Mouse (Mus musculus) inflammation-experienced regulatory T-cells, adult 6 months (primary cell): ENCODE measurements around the gene Exosc9. TPM values are rescaled to one million over a fixed set of nuclear protein-coding genes. Genes with fewer than 3 reads are reported as not detected.
"Not testable (repeated sequence)": the region's sequence is repeated elsewhere in the genome, so short reads cannot be mapped to it uniquely, and the experiment has no call there.

Experiments used
- ATAC-seq: one replicate; pipeline ENCODE4 v1.8.0; 2017
- polyA plus RNA-seq, 3 experiments: library from polyadenylated mRNA; unstranded; fragments of 100-300 nt; shearing (Covaris generic); gene quantifications; one replicate each; pipeline ENCODE4 v1.2.1; 2017

The Exosc9 gene
- polyA plus RNA-seq, 3 experiments from 2014 or later = 44.0 to 62.2 (median 49.6) TPM

DNA sequence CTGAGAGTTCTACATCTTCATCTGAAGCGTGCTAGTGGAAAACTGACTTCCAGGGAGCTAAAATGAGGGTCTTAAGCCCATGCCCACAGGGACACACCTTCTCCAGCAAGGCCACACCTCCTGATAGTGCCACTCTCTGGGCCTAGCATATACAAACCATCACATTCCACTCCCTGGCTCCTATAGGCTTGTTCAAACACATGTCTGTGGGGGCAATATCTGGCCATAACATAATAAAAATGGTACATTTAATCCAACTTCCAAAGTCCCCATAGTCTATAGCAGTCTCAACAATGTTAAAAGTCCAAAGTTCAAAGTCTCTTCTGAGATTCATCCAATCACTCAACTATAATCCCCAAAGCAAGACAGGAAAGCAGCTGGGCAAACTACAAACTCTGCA lies 5.2 kb downstream of the Exosc9 start:
- ATAC-seq = no peak

GRCm38 (mm10) chr3:36559606-36560005 lies 7.2 kb downstream of the Exosc9 start:
- ATAC-seq = no peak

GRCm38 (mm10) chr3:36563666-36564065 lies 11.3 kb downstream of the Exosc9 start:
- no peak for ATAC-seq

GRCm38 (mm10) chr3:36569836-36570235 lies 17.4 kb downstream of the Exosc9 start:
- no peak for ATAC-seq

DNA sequence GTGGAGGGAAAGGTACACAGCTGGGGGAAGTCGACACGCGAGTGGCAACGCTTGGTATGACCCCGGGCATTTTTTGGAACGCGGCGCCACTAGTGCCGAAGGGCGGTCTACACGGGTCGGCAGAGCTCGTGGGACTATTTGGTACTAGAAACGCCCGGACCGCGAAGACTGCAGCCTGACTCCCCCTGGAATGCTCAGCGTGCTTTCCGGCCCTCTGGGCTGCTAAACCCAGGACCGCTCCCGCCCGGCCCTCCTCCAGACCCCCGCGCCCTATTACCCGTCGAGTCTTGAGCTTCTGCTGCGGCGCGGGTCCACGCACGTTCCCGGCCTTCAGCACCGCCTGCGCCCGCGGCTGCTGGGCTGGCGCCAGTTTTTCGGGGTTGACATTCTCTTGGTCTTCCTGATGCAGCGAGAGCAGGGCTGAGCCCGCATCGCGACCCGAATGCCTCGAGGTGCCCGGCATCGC lies 19.0 kb downstream of the Exosc9 start:
- ATAC-seq = no peak

DNA sequence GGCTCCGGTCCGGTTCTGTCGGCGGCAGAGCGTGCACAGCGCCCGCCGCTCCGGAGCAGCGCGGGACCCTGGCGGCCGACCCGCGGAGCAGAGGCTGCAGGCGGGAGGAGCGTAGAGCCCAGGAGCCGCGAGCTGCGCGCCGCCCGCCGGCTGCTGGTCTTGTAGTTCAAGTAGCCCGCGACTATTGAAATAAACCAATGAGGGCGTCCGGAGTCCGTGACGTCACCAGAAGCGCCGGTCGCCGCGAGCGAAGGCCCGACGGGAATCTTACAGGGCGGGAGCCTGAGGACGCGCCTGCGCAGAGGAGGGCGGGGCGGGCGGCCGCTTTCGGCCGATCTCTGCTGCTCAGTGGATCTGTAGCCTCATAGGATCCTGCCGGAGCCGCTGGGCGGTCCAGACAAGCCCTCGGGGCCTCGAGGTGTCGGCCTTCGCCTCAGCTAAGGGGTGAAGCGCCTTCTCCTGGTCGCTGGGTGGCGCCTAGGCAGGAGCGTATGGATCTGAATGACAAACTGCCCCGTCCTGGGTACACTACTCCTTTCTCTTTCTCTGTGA lies 19.5 kb downstream of the Exosc9 start, which contains the start of gene Ccna2:
Gene Ccna2, minus strand, starts transcription at position 324 of the 552 bp plus-strand sequence.
- peak; percentile 94 for ATAC-seq

DNA sequence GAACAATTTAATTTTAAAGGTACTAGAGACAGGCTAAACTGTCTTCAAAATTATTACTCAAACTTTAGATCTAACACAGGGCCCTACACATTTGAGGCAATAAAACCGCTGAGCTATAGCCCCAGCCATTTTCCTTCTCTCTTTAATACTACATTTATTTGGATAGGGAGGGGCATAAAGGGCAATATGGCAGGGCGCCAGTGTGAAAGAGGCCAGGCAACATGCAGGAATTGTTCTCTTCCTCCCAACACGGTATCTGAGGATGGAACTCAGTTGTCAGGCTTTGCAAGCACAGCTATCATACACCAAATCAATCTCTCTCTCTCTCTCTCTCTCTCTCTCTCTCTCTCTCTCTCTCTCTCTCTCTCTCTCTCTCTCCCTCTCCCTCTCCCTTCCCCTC lies 46.4 kb downstream of the Exosc9 start:
- no peak for ATAC-seq

DNA sequence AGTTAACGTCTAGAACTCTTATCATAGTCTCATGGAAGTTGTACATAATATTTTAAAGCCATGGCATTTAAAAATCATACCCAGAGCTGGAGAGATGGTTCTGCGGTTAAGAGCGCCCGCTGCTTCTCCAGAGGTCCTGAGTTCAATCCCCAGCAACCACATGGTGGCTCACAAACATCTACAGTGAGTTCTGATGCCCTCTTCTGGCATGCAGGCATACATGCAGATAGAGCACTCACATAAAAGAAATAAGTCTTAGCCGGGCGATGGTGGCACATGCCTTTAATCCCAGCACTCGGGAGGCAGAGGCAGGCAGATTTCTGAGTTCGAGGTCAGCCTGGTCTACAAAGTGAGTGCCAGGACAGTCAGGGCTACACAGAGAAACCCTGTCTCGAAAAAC lies 47.4 kb downstream of the Exosc9 start:
- ATAC-seq = not testable (repeated sequence)

- no peak for ATAC-seq
These were observed 53.7 kb downstream of the Exosc9 start for GRCm38 (mm10) chr3:36605894-36606783.

DNA sequence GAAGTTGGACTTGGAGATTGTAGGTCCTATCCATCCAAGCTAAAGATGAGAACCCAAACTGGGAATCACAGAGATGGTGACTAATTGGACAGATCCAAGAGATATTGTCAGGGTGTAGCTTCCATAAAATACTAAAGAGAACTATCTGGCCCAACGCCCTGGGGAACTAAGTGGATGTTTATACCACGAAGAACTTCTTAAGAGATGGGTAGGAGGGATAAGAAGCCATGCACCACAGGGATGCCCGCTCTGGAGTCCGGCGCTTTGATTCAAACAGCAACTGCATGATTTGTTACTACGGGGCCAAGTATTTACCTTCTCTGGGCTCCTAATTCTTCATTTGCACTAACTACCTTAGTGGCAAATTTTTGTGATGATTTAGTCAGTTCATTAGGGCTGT lies 60.3 kb downstream of the Exosc9 start:
- no peak for ATAC-seq

GRCm38 (mm10) chr3:36613202-36613907 lies 60.9 kb downstream of the Exosc9 start, which contains the start of gene Bbs7:
Gene Bbs7 (minus strand): TSS chr3:36613477.
- peak; percentile 95 for ATAC-seq

- no peak for ATAC-seq
These were observed 61.5 kb downstream of the Exosc9 start for GRCm38 (mm10) chr3:36613908-36614255.

Other genes starting within 250 kb of the Exosc9 start
- 100 to 1,000 TPM; 124 to 194 (median 151) TPM for gene Anxa5, start 76.7 kb upstream of the Exosc9 start, polyA plus RNA-seq
- gene 1810062G17Rik, start 76.7 kb upstream of the Exosc9 start, polyA plus RNA-seq = 1 to 10 TPM; 1.7 to 2.9 (median 1.9) TPM
- not detected for gene Gm11549, start 30.8 kb upstream of the Exosc9 start, polyA plus RNA-seq
- gene Ccna2, start 19.5 kb downstream of the Exosc9 start, polyA plus RNA-seq = 10 to 100 TPM in 1 of 3 experiments, 1 to 10 TPM in 2; 2.7 to 42.2 (median 4.1) TPM
- gene Bbs7, start 60.9 kb downstream of the Exosc9 start, polyA plus RNA-seq = 1 to 10 TPM in 1 of 3 experiments, under 1 TPM in 1, not detected in 1; 0.39 to 1.0 TPM
- gene Trpc3, start 137.6 kb downstream of the Exosc9 start, polyA plus RNA-seq = not detected